Mouse (Mus musculus) embryonic facial prominence, embryonic 10.5 days (tissue): ENCODE data around the gene Tcp11l2. TPM values are rescaled to one million over a fixed set of nuclear protein-coding genes. Genes with fewer than 3 reads are reported as not detected.

Experiments used
- DNase-seq: peaks from one replicate; pipeline ENCODE4 v3.0.0-alpha.2; 2017; ENCODE audit warnings: low spot score
- H3K27ac ChIP-seq: fragments of 300-500 bp; sonication (generic); replicated peaks from 2 replicates; pipeline ENCODE4 v1.5.1; 2016; ENCODE audit warnings: mild to moderate bottlenecking
- H3K27me3 ChIP-seq: fragments of 300-500 bp; sonication (generic); replicated peaks from 2 replicates; pipeline ENCODE4 v1.6.1; 2016; ENCODE audit warnings: low read depth, mild to moderate bottlenecking; ENCODE audit not compliant: poor library complexity, severe bottlenecking
- H3K36me3 ChIP-seq: fragments of 300-500 bp; sonication (generic); replicated peaks from 2 replicates; pipeline ENCODE4 v1.6.1; 2016; ENCODE audit warnings: mild to moderate bottlenecking, moderate library complexity
- H3K4me1 ChIP-seq: fragments of 300-500 bp; sonication (generic); 2 replicates; pipeline ENCODE4 v1.6.1; 2016
- H3K4me3 ChIP-seq: fragments of 300-500 bp; sonication (generic); 2 replicates; pipeline ENCODE4 v1.5.1; 2016; ENCODE audit warnings: mild to moderate bottlenecking, moderate library complexity
- H3K9me3 ChIP-seq: fragments of 300-500 bp; sonication (generic); 2 replicates; pipeline ENCODE4 v1.6.1; 2016; ENCODE audit warnings: mild to moderate bottlenecking
- WGBS: fragments of 180-500 bp; shearing (Covaris S2); methylation state at CpG from one replicate; pipeline ENCODE4 v1.1.7; 2016; 5-methylcytosine and 5-hydroxymethylcytosine counted together
- polyA plus RNA-seq: library from polyadenylated mRNA; unstranded; fragments of >200 nt; fragmentation: Nextera tagmentation; extraction: Ambion mirVana; gene quantifications from 2 replicates; pipeline ENCODE4 v1.2.1, GENCODE M21; 2016

Gene Tcp11l2
- polyA plus RNA-seq, 1 experiment from 2014 or later, result 3.6 TPM

GRCm38 (mm10) chr10:84647264-84647663, 70.8 kb downstream of the Tcp11l2 start:
- H3K4me3 ChIP-seq, result no peak overlapping the region
- no peak for DNase-seq
- no peak overlapping the region for H3K27ac ChIP-seq
- no peaks in the 10 kb centered on the region for H3K27me3 ChIP-seq
- H3K4me1 ChIP-seq, result no peaks in the 10 kb centered on the region
- WGBS, result 90% methylated on average over 5 of the region's 5 CpGs
- no peaks in the 10 kb centered on the region for H3K9me3 ChIP-seq
- H3K36me3 ChIP-seq, result peaks cover 67% of the 10 kb centered on the region

GRCm38 (mm10) chr10:84648911-84649310, 72.5 kb downstream of the Tcp11l2 start:
- Histone ChIP-seq H3K36me3 (peaks cover 72% of the 10 kb centered on the region), H3K27ac (no peak overlapping the region), H3K9me3 (no peaks in the 10 kb centered on the region), H3K27me3 (no peaks in the 10 kb centered on the region), H3K4me3 (no peak overlapping the region), H3K4me1 (no peaks in the 10 kb centered on the region)
- 89% methylated on average over 4 of the region's 4 CpGs for WGBS
- no peak for DNase-seq

GRCm38 (mm10) chr10:84654029-84654428, 77.6 kb downstream of the Tcp11l2 start:
- no peaks in the 10 kb centered on the region for H3K27me3 ChIP-seq
- H3K36me3 ChIP-seq, result peaks cover 45% of the 10 kb centered on the region
- H3K4me3 ChIP-seq, result no peak overlapping the region
- no peak overlapping the region for H3K27ac ChIP-seq
- 87% methylated on average over 4 of the region's 4 CpGs for WGBS
- no peak for DNase-seq
- peaks cover 11% of the 10 kb centered on the region for H3K4me1 ChIP-seq
- H3K9me3 ChIP-seq, result no peaks in the 10 kb centered on the region

DNA sequence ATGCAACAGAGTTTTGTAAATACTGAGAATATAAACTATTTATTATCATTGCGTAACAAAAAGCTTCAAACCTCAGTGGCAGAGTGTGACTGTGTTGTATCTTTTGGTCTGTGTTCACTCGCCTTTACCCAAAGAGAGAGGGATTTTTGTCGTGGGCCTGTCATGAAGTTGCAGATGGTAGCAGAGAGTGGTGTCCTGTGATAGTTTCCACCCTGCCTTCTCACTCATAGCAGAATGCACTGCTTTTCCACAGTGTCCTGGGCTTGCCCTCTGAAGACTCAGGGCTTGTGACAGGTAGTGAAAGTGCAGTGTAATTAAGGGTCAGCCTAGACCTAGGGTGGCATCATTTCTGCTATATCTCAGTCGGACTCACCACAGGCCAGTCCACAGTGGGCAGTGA, 78.3 kb downstream of the Tcp11l2 start:
- WGBS, result 88% methylated on average over 4 of the region's 4 CpGs
- Histone ChIP-seq H3K27me3 (no peaks in the 10 kb centered on the region), H3K4me3 (no peak overlapping the region), H3K9me3 (no peaks in the 10 kb centered on the region), H3K36me3 (peaks cover 38% of the 10 kb centered on the region), H3K27ac (no peak overlapping the region), H3K4me1 (peaks cover 11% of the 10 kb centered on the region)
- DNase-seq, result no peak

- no peak overlapping the region for H3K27ac ChIP-seq
- H3K4me1 ChIP-seq, result peaks cover 11% of the 10 kb centered on the region
- no peak overlapping the region for H3K4me3 ChIP-seq
- H3K27me3 ChIP-seq, result no peaks in the 10 kb centered on the region
- peaks cover 39% of the 10 kb centered on the region for H3K36me3 ChIP-seq
- WGBS, result 83% methylated on average over 4 of the region's 4 CpGs
- H3K9me3 ChIP-seq, result no peaks in the 10 kb centered on the region
- no peak for DNase-seq
Observed at GRCm38 (mm10) chr10:84656618-84657017, 80.2 kb downstream of the Tcp11l2 start.

DNA sequence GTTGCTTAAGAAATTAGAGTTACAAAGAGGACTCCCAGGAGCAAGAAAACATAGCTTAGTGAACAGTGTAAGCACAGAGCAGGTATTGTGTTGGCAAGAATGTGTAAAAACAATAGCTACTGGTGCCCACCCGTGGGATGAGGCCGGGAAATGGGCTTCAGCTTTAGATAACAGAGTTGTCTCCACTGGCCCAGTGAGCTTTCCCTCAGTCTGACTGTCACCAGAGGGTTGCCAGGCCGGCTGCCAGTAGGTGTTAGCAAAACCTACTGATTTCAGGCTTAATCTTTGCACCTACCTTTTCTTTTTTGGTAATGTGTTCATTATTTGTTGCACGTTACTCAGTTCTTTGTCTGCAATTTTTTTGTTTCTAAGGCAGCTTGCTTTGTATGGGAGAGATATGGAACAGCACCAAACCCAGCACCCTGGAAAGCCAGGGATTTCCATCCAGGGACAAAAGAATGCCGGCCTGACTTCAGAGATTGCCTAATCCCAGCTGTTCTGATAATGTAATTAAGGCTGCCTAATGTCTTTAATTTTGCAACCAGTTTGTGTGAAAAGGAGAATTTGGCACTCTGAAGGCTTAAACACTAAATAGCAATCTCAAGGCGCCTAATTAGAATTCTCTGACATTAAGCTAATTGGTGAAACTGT, 81.1 kb downstream of the Tcp11l2 start:
- Histone ChIP-seq H3K36me3 (peaks cover 41% of the 10 kb centered on the region), H3K27me3 (no peaks in the 10 kb centered on the region), H3K27ac (no peak overlapping the region), H3K4me3 (no peak overlapping the region), H3K4me1 (peaks cover 11% of the 10 kb centered on the region), H3K9me3 (no peaks in the 10 kb centered on the region)
- DNase-seq, result no peak
- WGBS, result 45% methylated on average over 6 of the region's 6 CpGs

- Histone ChIP-seq H3K27me3 (no peaks in the 10 kb centered on the region), H3K9me3 (no peaks in the 10 kb centered on the region), H3K4me1 (peaks cover 11% of the 10 kb centered on the region), H3K4me3 (no peak overlapping the region), H3K27ac (no peak overlapping the region; the same call in 1 of the 2 replicates), H3K36me3 (peaks cover 36% of the 10 kb centered on the region)
- peak; percentile 43 for DNase-seq
- 64% methylated on average over 18 of the region's 18 CpGs for WGBS
Observed at GRCm38 (mm10) chr10:84658088-84658848, 81.8 kb downstream of the Tcp11l2 start.

DNA sequence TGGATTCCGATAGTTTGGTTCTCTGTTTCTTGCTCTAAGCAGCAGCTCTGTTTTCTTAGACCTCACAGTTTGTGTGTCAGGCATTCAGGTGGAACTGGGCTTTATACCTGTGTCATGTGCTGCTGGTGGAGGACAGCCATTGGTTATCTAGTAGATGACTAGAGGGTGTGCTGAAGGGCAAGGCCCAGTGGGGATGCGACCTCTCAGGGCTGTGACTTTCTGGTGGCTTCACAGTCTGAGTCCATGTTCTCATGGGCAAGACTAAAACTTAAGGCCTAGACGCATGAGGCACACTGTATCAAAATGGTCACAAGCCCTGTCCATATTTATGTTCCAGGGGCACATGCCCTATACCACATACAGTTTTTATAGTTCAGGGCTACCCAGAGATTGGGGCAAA, 82.9 kb downstream of the Tcp11l2 start:
- 90% methylated on average over 3 of the region's 3 CpGs for WGBS
- DNase-seq, result no peak
- H3K9me3 ChIP-seq, result no peaks in the 10 kb centered on the region

GRCm38 (mm10) chr10:84662138-84662537, 85.7 kb downstream of the Tcp11l2 start:
- Histone ChIP-seq H3K36me3 (peaks cover 32% of the 10 kb centered on the region), H3K27me3 (no peaks in the 10 kb centered on the region), H3K9me3 (no peaks in the 10 kb centered on the region), H3K27ac (no peak overlapping the region), H3K4me3 (no peak overlapping the region), H3K4me1 (peaks cover 18% of the 10 kb centered on the region)
- WGBS, result 94% methylated on average over 6 of the region's 6 CpGs
- DNase-seq, result no peak

More for the DNA sequence above, 82.9 kb downstream of the Tcp11l2 start:
- Histone ChIP-seq H3K36me3 (peaks cover 36% of the 10 kb centered on the region), H3K4me3 (no peak overlapping the region), H3K27ac (no peak overlapping the region), H3K4me1 (peaks cover 11% of the 10 kb centered on the region), H3K27me3 (no peaks in the 10 kb centered on the region)

Other genes with a start within 250 kb of the Tcp11l2 start
- gene Nuak1, start 136.0 kb upstream of the Tcp11l2 start, polyA plus RNA-seq, result 2.4 and 2.7 TPM in 2 replicates
- gene Ckap4, start 42.6 kb upstream of the Tcp11l2 start, polyA plus RNA-seq, result 61.2 and 61.5 TPM in 2 replicates
- 19.5 and 20.4 TPM in 2 replicates for gene Polr3b, start 45.7 kb downstream of the Tcp11l2 start, polyA plus RNA-seq
- gene Rfx4, start 179.4 kb downstream of the Tcp11l2 start, polyA plus RNA-seq, result 3.8 and 15.5 TPM in 2 replicates